Mouse (Mus musculus) inflammation-experienced regulatory T-cells, adult 6 months (primary cell): Measurements from ENCODE around the gene Snrnp200. TPM values are rescaled to one million over a fixed set of nuclear protein-coding genes. Genes with fewer than 3 reads are reported as not detected.
"Not testable (repeated sequence)": the region's sequence is repeated elsewhere in the genome, so short reads cannot be mapped to it uniquely, and the experiment has no call there.

ENCODE experiments used
- ATAC-seq: one replicate; pipeline ENCODE4 v1.8.0; 2017
- polyA plus RNA-seq, 3 experiments: library from polyadenylated mRNA; unstranded; fragments of 100-300 nt; shearing (Covaris generic); gene quantifications; one replicate each; pipeline ENCODE4 v1.2.1; 2017

The Snrnp200 gene
- 10 to 100 TPM; 47.3 to 57.9 (median 47.8) TPM for polyA plus RNA-seq

DNA sequence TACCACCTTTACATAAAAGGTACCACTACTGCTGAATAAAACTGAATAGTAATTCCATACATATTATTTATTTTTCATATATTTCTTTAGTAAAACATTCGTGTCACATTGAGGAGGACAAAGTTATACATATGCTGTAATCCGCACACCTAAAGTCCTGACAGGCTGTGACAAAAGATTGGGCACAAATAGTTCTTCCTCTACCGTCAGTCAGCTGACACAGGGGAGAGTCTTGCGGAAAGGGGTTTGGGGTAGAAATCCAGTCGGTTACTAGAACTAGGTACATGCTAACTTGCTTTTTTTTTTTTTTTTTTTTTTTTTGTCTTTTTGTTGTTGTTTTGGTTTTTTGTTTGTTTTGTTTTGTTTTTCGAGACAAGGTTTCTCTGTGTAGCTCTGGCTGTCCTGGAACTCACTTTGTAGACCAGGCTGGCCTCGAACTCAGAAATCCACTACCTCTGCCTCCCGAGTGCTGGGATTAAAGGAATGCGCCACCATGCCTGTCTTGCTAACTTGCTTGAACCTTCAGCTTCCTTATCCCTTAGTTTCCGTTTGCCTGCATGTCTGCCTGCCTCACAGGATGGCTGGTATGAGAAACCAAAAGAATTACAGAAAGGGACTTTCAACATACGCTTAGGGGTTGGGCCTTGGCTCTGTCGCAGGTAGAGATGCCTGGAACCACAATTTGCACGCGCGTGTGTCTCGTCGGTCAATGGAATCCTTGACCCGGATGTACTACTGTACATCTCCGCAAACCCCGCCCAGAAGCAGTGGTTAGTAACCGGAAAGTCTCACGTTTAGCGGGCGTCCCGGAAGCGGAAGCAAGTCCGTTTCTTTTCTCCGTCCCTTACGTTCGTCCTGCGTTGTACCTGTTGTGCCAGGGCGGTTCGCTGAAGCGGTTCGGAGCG, at the start of gene Snrnp200, which contains the start of gene 1810024B03Rik:
Gene Snrnp200, plus strand, starts transcription at position 840 of the 905 bp plus-strand sequence.
Gene 1810024B03Rik, minus strand, starts transcription at position 734 of the 905 bp plus-strand sequence.
- peak; percentile 96 for ATAC-seq

DNA sequence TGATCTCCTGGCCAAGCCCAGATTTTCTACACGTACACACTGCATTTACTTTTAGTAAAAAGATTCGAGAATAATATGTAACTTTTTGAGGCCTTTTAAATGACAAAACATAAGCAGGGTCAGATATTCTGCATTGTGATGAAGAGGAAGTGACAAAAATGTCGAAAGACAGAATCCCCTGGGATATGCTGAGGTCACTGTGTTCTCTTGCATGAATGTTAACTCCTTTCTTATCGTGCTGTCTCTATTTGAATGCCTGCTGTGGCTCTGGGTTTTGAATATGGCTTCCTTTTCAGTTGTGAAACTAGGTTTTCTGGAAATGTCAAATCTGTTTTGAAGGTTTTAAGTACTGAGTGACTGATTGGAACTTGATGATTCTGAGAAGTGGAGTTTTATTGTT, 42.5 kb upstream of the Snrnp200 start:
- no peak for ATAC-seq

DNA sequence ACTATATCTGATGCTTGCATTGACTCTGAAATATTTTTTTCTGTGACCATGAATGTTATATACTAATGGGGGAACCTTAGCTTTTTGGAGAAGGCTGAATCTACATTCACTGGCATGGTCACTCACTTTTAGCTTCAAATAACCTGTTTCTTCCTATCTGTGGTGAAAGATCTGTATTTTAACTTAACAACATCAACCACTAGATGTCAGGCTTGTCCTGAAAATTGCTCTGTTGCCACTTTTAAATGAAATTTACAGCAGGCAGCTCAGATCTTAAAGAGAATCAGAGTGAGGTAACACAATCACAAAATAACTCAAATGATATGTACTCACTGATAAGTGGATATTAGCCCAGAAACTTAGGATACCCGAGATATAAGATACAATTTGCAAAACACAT, 41.9 kb upstream of the Snrnp200 start:
- ATAC-seq, result peak; percentile 48

DNA sequence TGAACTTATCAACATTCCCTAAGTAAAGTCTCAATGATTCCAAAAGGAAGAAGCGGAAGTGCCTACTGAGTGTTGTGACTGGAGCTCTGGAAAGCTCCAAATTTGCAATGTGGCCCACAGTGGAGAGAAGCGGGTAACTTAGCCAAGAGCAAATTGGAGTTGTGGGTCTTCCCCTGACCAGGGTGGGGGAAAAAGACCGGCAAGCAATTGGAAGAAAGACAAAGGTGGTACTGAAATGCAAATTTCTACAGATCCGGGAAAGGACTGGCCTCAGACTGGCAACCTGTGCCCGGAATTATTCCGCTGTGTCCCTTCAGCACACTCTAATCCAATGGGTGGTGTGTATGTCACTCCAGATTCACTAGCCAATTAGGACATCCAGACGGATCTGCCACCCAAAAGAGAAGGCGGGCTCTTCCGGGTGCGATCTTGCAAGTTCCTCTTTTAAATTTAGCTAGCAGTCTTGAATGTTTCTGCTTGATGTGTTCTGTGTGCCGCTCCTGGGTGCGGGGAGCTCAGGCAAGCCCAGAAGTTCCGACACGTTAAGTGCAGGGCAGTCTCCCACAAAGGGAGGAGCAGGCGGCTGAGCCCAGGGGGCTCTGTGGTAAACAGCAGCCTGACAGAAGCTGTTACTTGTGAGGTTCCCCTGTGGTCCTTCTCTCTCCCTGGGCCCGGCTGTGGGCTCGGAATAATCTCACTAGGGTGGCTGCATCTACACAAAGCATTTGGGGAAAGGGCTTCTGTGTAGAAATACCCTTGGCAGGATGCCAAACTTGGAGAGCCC, 25.4 kb upstream of the Snrnp200 start:
- ATAC-seq, result peak; percentile 100

DNA sequence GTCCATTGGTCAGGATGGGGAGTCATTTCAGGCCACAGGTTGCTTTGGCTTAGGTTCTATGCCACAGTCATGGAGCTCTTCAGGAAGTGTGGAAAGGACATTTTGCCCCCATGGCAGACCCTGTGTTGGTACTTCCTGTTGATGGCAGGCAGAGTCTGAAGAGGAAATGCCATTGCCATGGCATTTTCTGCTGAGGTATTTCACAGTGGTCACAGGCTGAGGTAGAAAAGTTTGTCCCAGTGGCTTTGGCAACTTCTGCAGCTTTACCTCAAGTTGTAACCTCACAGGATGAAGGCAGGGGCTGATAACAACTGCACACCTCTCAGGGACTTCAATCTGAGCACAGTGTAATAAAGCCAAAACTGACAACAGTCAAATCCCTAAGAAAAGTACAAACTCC, 18.6 kb upstream of the Snrnp200 start:
- ATAC-seq, result no peak

DNA sequence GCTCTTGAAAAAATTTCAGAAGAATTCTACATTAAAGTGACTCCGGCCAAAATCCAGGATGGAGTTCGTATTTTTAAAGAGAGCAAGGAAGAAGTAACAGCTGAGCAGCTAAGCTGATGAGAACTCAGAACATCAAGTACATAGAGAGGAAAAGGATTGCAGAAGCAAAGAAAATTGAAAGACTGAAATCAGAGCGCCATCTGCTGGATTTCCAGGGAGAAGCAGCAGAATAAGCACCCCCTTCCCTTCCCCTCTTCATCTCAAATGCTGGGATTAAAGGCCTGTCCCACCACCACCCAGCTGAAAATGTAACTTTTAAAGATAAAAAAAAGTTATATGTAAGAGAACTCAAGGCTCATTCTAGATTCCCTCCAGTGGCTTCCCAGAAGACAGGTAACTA, 3.3 kb upstream of the Snrnp200 start:
- no peak for ATAC-seq

DNA sequence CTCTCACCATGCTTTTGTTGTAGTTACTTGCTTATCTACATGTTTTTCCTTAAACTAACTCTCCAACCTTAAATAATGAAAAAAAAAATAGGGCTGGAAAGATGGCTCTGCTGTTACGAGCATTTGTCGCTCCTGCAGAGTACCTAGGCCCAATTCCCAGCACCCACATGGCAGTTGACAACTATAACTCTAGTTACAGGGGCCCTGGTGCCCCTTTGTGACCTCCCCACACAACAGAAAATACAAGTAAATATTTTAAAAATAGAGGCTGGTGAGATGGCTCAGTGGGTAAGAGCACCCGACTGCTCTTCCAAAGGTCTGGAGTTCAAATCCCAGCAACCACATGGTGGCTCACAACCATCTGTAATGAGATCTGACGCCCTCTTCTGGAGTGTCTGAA, 2.2 kb upstream of the Snrnp200 start:
- not testable (repeated sequence) for ATAC-seq

DNA sequence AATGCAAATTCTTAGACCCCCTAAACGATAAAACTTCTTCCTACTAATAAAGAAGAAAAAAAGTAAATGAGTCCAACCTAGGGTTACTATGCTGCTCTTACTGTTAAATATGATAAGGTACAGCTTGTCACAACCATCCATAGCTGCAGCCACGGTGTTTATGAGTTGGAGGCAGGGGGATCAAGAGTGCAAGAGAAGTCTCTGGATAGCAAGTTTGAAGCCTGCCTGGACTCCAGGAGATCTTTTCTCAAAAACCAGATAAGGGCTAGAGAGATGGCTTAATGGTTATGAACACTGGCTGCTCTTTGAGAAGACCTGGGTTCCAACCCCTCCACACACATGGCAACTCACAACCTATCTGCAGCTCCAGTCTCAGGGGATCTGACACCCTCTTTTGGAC, 1.3 kb upstream of the Snrnp200 start:
- no peak for ATAC-seq

DNA sequence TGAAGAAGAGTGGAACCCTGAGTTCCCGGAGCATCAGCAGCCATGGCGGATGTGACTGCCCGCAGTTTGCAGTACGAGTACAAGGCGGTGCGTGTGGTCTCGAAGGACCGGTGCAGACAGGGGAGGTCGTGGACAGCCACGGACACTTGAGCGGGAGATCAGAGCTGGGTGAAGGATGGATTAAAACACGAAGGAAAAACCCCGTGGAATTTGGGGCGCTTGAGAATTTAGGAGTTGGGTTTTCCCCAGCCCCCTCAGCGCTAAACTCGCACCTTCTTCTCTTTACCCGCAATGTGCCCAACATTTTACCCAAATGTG, 225 bp downstream of the Snrnp200 start:
- ATAC-seq, result no peak

DNA sequence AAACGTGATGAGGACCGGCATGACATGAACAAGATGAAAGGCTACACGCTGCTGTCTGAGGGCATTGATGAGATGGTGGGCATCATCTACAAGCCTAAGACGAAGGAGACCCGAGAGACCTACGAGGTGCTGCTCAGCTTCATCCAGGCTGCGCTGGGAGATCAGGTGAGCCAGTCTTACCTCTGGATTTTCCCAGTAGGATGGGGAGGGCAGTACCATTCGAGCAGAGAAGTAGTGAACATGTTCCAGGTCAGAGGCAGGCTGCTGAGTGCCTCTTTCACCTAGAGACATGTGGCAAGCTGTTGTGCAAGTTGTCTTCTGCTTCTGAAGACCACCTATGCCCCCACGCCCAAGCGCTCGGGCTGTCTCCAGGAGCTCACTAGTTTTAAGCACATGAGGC, 2.5 kb downstream of the Snrnp200 start:
- ATAC-seq, result no peak

DNA sequence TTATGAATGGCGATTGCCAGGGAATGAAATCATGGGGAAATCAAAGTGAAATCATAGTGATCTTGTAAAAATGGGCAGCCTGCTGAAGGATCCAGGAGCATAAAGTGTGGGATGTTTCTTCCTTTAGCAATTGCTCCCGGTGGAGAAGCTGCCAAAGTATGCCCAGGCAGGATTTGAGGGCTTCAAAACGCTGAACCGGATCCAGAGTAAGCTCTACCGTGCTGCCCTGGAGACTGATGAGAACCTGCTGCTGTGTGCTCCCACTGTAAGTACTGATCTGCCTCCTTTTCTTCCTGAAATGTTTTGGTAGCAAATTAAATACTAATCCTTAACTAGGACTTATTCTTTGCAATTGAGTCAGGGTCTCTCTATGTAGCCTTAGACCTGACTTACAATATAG, 9.6 kb downstream of the Snrnp200 start:
- ATAC-seq, result no peak

DNA sequence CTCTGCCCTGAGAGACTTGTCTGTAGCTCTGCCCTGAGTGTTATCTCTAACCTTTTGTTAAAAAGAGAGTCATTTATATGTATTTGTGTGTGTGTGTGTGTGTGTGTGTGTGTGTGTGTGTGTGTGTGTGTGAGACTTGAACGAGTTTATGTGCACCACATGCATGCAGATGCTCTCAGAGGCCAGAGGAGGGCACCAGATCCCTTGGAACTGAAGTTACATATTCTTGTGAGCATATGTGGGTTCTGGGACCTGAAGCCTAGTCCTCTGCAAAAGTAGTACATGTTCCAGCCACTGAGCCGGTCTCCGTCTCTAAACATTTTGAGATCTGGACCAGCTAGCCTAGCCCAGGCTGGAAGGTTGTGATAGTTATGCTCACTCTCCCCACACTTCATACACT, 17.1 kb downstream of the Snrnp200 start:
- ATAC-seq, result no peak

DNA sequence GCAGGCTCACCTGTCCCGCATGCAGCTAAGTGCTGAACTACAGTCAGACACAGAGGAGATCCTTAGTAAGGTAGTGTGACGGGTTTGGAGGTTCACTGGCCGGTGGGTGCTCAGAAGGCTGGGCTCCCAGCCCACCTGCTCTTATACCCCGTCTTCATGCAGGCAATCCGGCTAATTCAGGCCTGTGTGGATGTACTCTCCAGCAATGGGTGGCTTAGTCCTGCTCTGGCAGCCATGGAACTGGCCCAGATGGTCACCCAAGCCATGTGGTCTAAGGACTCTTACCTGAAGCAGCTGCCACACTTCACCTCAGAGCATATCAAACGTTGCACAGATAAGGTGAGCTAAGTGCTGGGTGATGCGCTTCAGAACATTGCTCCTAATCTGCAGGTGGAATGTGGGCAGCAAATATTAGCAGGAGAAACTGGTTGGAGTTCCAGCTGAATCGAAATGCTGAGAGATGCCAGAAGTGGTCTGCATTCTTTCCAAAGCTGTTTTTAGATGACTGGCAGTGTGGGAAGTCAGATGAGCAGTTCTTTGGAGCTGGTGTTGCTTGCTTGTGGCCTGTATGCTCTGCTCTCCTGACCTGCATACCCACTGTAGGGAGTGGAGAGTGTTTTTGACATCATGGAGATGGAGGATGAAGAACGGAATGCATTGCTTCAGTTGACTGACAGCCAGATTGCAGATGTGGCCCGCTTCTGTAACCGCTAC, 29.9 kb downstream of the Snrnp200 start:
- ATAC-seq, result no peak

DNA sequence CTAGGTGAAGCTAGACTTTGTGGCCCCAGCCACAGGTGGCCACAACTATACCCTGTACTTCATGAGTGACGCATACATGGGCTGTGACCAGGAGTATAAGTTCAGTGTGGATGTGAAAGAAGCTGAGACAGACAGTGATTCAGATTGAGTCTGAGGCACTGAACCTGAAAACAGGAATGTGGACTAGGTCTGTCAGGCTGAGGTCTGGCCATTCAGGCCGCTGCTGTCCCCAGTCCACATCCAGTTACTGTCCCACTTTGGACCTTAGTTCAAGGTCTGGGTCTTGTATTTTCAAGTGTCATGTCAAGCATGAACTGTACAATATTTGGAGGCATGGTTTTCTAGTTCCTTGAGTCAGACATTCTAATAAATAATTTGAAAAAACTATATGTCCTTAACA, 31.9 kb downstream of the Snrnp200 start:
- ATAC-seq, result no peak

DNA sequence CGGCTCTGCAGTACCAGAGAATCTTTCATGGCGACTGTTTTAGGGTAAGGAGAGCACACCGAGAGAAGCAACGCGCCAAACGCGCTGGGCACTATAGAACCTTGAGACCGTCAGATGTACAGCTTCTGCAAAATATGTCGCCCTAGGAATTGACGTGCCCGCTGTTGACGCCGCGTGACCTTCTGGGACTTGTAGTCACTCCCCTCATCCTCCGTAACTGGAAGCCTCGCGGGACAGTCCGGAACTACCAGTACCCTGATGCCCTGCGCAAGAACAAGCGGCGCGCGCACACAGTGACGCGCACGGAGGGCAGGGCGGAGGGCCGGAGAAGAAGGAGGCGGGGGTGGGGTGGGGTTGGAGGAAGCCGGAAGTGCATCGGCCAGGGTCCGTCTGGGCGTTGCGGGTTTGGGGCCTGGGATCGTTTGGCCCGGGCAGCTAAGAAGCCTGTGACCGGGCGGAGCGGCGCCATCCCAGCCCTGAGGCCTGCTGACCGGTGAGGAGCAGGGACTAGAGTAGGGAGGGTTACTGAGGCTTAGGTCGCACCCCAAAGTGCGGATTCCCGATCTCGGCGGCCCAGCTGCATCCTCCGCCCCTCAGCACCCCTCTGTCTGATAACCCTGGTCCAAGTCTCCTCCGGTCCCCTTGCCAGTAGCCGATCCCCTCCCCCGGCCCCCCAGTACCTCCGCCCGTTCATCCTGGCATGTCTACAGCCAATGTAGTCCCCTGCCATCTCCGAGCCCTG, 39.6 kb downstream of the Snrnp200 start, which contains the start of the genes Ciao1 and Tmem127:
Gene Ciao1, minus strand, starts transcription at position 225 of the 742 bp plus-strand sequence.
Gene Tmem127, plus strand, starts transcription at position 317 of the 742 bp plus-strand sequence.
- peak; percentile 99 for ATAC-seq

DNA sequence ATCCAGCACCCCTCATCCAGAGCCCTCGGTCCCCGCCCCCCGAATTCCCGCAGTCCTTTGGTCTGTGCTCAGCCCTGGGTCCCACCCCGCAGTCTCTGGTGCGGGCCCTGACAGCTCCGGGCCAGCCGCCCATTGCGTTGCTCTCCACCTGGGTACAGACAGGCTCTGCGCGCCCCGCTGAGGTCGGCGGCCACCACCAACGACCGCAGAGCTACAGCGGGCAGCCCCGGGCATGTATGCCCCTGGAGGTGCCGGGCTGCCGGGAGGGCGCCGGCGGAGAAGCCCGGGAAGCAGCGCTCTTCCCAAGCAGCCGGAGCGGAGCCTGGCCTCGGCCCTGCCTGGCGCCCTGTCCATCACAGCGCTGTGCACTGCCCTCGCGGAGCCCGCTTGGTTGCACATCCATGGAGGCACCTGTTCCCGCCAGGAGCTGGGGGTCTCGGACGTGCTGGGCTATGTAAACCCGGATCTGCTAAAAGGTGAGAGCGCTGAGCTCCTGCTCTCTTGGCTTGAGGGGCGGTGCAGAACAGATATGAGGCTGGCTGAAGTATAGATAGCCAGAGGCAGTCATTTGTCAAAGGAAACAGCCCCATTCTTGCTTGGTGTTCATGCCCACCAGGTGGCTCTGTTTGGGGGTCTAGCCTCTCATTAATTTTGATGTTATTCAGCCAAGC, 40.3 kb downstream of the Snrnp200 start:
- peak; percentile 2 for ATAC-seq

DNA sequence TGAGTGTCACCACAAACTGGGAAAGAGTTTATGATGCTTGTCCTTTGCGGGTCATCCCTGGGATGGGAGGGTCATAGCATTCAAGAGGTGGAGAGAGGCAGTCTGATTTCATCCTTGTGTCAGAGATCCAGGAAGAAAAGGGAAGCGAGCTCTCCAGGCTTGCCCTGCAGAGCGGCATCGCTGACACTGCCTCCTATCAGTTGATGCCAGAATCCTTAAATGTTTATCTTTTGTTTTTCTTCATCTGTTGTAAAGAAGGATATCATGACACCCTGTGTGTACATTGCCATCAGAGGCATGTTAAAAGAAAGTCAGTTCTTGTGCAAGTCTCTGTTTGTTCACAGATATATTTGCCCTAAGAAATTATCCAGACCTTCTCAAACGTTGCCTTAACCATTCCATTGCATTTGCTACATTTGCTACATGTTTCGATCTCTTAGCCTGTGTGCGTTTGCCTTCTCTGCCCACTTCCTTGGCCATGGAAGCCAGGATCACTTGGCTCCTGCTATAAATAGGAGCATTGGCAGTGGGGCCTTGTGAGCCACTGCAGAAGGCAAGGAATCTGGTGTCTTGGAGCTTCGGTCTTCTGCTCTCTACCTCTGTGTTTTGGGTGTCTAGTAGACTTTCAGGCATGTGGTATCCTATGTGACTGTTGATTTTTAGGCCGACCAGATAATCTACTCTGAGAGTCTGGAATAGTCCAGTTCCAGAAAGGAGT, 42.3 kb downstream of the Snrnp200 start:
- no peak for ATAC-seq

DNA sequence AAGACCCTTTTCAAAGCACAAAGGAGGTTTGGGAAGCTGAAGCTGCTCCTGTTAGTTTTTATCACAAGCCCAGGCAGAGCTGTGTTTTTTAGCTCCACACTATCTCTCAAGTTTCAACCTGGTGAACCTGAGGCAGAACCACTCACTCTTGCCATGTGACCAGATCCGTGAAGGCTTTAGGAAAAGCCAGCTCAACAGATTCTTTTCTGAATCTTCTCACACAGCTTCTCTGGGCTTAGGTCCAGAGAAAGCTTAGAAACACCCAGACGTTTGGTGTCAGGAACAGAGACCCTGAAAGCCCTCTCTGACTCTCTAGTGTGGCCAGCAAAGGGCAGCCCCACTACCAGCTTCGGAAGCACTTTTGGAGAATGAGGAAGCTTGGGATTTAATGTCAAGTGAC, 43.3 kb downstream of the Snrnp200 start:
- no peak for ATAC-seq

DNA sequence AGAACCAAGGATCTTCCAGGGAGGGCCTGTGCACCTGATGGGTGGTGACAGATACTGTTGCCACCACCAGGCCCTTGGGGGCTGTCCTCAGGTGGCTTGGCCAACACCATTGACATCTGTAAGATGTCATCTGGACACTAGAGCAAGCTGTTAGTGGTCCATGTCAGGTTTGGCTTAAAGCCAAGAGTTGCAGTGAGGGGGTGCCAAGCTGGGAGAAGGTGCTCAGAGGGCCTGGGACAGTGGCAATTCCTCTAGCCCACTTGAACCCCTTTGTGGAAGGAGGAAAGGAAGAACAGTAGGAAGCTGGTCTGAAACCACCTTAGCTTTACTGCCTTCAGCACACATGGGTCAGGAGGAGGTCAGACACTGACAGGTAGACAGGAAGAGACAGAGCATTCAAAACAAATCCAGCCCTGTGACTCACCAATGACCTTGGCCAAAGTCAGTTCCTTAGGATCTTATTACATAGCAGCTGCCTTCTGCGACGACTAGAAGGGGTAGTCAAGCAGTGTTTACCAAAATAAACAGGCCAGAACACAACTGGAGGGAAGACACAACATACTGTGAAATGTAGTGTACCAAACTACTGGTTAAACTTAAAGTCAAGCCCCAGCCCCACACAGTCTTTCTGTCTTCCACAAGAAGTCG, 43.8 kb downstream of the Snrnp200 start:
- ATAC-seq, result no peak

DNA sequence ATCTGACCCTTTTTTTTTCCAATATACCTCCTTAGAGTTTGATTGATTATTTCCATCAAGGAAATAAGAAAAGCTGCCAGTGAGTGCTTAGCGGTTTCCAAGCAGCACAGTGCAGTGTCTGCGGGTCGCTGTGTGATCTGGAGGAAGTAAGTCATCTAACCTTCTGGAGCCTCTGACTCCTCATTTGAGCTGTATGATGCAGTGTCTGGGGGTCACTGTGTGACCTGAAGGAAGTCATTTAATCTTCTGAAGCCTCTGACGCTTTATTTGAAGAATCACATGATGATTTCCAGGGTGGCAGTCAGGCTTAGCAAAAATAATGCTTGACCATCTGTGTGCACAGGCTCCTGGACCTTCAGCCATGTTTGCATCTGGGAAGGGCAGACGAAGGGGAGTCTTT, 44.6 kb downstream of the Snrnp200 start:
- ATAC-seq, result no peak
